Mouse (Mus musculus): Measurements from ENCODE around the gene Fxyd4. TPM values are rescaled to one million over a fixed set of nuclear protein-coding genes. Genes with fewer than 3 reads are reported as not detected.

Fxyd4 gene
- polyA plus RNA-seq, 2 experiments from 2014 or later = 2.3 to 7.0 TPM

DNA sequence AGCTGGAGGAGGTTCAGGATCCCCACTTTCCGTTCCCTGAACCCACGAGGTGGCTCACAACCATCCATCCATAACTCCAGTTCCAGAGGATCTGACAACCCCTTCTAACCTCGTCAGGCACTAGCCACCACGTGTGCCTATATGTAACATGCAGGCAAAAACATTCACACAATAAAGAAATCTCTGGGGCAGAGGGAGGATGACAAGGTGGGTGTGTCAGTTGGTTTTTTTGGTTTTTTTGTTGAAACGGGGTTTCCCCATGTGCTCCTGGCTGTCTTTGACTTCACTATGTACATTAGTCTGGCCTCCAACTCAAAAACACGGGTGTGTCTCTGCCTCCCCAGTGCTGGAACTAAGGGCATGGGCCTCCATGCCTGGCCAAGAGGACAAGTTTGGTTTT is 47.2 kb downstream of the Fxyd4 start:
- peak; percentile 85 for ATAC-seq

GRCm38 (mm10) chr6:117888642-117889096 is 48.8 kb downstream of the Fxyd4 start:
- ATAC-seq = no peak

DNA sequence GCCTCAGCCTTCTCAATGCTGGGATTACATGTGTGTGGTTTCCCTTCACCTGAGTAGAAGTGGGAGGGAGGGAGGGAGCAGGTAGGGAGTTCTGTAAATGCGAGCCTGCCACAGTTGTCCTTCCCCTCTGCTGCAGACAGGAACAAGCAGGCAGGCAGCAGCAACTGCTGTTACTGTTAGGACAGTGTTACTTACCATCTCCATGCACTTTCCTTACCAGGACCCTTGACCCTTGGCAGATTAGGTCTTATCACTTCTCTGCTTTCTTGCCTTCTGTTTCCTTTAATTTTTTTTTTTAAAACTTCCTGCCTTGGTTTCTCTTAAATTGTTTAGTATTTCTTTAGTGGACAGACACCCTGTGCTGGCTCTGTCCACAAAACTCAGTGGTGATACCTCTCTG is 49.5 kb downstream of the Fxyd4 start:
- no peak for ATAC-seq

DNA sequence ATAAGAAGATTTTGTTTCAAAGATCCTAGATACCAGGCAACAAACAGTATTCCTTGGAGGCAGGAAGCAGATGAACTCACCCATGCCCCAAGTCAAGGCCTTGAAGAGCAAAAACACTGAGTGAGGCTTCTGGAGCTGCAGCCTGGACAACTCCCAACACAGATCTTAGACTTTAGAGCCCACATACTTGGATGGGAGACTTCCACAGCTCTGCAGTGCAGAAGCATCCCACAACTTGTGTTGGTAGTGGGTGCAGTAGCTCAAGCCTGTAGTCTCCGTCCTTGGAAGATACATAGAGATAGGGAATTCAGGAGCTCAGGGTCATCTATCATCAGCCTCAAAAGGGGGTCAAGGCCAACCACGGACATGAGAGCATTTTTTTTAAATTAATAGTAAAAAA is 51.5 kb downstream of the Fxyd4 start:
- ATAC-seq = no peak

Other genes starting within 250 kb of the Fxyd4 start
- 10 to 100 TPM; 24.5 to 27.8 TPM for gene Zfp637, start 96.5 kb downstream of the Fxyd4 start, polyA plus RNA-seq (2017; shearing (Covaris generic))
- 1 to 10 TPM; 4.1 TPM for gene Zfp239, start 75.6 kb downstream of the Fxyd4 start, polyA plus RNA-seq (2017; shearing (Covaris generic))
- gene Hnrnpf, start 37.4 kb downstream of the Fxyd4 start, polyA plus RNA-seq (2017; shearing (Covaris generic)) = 100 to 1,000 TPM; 807 to 897 TPM
- gene Rasgef1a, start 73.7 kb upstream of the Fxyd4 start, polyA plus RNA-seq (2017; shearing (Covaris generic)) = 1 to 10 TPM; 2.3 to 4.0 TPM
- 1 to 10 TPM; 7.6 to 8.1 TPM for gene Csgalnact2, start 201.4 kb upstream of the Fxyd4 start, polyA plus RNA-seq (2017; shearing (Covaris generic))

All from activated CD4-positive, CD25-positive, alpha-beta regulatory T cell, adult 4 months (primary cell).